Mouse (Mus musculus): ENCODE results near the gene Hcrtr1. TPM values are rescaled to one million over a fixed set of nuclear protein-coding genes. Genes with fewer than 3 reads are reported as not detected.
A peak's percentile ranks its signal among the peaks of the same experiment; 100 is the strongest.

Gene Hcrtr1
- polyA plus RNA-seq, 1 experiment from 2014 or later, result 0.49 TPM

- Histone ChIP-seq H3K4me2 (ENCODE audit: low read depth, low read length) (no peak overlapping the region), H3K9ac (ENCODE audit: low read length) (no peak overlapping the region), H3K9me3 (replicated peaks; ENCODE audit: control insufficient read depth, low read length) (no peaks in the 10 kb centered on the region), H3K27ac (ENCODE audit: low read length) (no peak overlapping the region), H3K27me3 (ENCODE audit: control insufficient read depth, insufficient read depth, low read length) (no peaks in the 10 kb centered on the region), H3K4me1 (ENCODE audit: control insufficient read depth, insufficient read depth, low read length) (peaks cover 15% of the 10 kb centered on the region), H3K4me3 (replicated peaks; ENCODE audit: low read length) (no peak overlapping the region), H3K36me3 (ENCODE audit: control insufficient read depth, insufficient read depth, low read length) (no peaks in the 10 kb centered on the region)
- WGBS, result 38% methylated on average over 4 of the region's 4 CpGs
- no peak for ATAC-seq (ENCODE audit: insufficient read depth, low FRiP score)
Observed at GRCm38 (mm10) chr4:130161349-130161748, 22.2 kb upstream of the Hcrtr1 start.

GRCm38 (mm10) chr4:130156812-130157371 lies 17.7 kb upstream of the Hcrtr1 start:
- no peak overlapping the region for H3K27ac ChIP-seq (ENCODE audit: low read length)
- no peak for ATAC-seq (ENCODE audit: insufficient read depth, low FRiP score)
- H3K9ac ChIP-seq (ENCODE audit: low read length), result no peak overlapping the region
- peaks cover 13% of the 10 kb centered on the region for H3K27me3 ChIP-seq (ENCODE audit: control insufficient read depth, insufficient read depth, low read length)
- no peak overlapping the region for H3K4me3 ChIP-seq (replicated peaks; ENCODE audit: low read length)
- H3K9me3 ChIP-seq (replicated peaks; ENCODE audit: control insufficient read depth, low read length), result 0 out of 2 replicates have a peak, but pooled peaks cover 4% of the 10 kb centered on the region
- no peaks in the 10 kb centered on the region; the same call in 1 of the 2 replicates for H3K4me1 ChIP-seq (ENCODE audit: control insufficient read depth, insufficient read depth, low read length)
- H3K36me3 ChIP-seq (ENCODE audit: control insufficient read depth, insufficient read depth, low read length), result no peaks in the 10 kb centered on the region
- no peak overlapping the region for H3K4me2 ChIP-seq (ENCODE audit: low read depth, low read length)
- WGBS, result 68% methylated on average over 12 of the region's 12 CpGs

- 79% methylated on average over 3 of the region's 3 CpGs for WGBS
- Histone ChIP-seq H3K4me3 (replicated peaks; ENCODE audit: low read length) (no peak overlapping the region), H3K36me3 (ENCODE audit: control insufficient read depth, insufficient read depth, low read length) (no peaks in the 10 kb centered on the region), H3K9ac (ENCODE audit: low read length) (no peak overlapping the region), H3K27me3 (ENCODE audit: control insufficient read depth, insufficient read depth, low read length) (peaks cover 13% of the 10 kb centered on the region), H3K9me3 (replicated peaks; ENCODE audit: control insufficient read depth, low read length) (0 out of 2 replicates have a peak, but pooled peaks cover 4% of the 10 kb centered on the region), H3K27ac (ENCODE audit: low read length) (no peak overlapping the region), H3K4me2 (ENCODE audit: low read depth, low read length) (no peak overlapping the region), H3K4me1 (ENCODE audit: control insufficient read depth, insufficient read depth, low read length) (no peaks in the 10 kb centered on the region)
- ATAC-seq (ENCODE audit: insufficient read depth, low FRiP score), result no peak
Observed at GRCm38 (mm10) chr4:130154250-130154649, 15.1 kb upstream of the Hcrtr1 start.

GRCm38 (mm10) chr4:130148405-130148804 lies 9.2 kb upstream of the Hcrtr1 start:
- Histone ChIP-seq H3K9me3 (replicated peaks; ENCODE audit: control insufficient read depth, low read length) (0 out of 2 replicates have a peak, but pooled peaks cover 5% of the 10 kb centered on the region), H3K4me1 (ENCODE audit: control insufficient read depth, insufficient read depth, low read length) (no peaks in the 10 kb centered on the region), H3K9ac (ENCODE audit: low read length) (no peak overlapping the region), H3K36me3 (ENCODE audit: control insufficient read depth, insufficient read depth, low read length) (no peaks in the 10 kb centered on the region), H3K4me3 (replicated peaks; ENCODE audit: low read length) (no peak overlapping the region), H3K27ac (ENCODE audit: low read length) (no peak overlapping the region), H3K27me3 (ENCODE audit: control insufficient read depth, insufficient read depth, low read length) (peaks cover 12% of the 10 kb centered on the region), H3K4me2 (ENCODE audit: low read depth, low read length) (no peak overlapping the region)
- 65% methylated on average over 10 of the region's 10 CpGs for WGBS
- ATAC-seq (ENCODE audit: insufficient read depth, low FRiP score), result no peak

- Histone ChIP-seq H3K4me1 (ENCODE audit: control insufficient read depth, insufficient read depth, low read length) (peaks cover 10% of the 10 kb centered on the region), H3K4me2 (ENCODE audit: low read depth, low read length) (no peak overlapping the region), H3K4me3 (replicated peaks; ENCODE audit: low read length) (no peak overlapping the region), H3K36me3 (ENCODE audit: control insufficient read depth, insufficient read depth, low read length) (no peaks in the 10 kb centered on the region), H3K9ac (ENCODE audit: low read length) (no peak overlapping the region), H3K27me3 (ENCODE audit: control insufficient read depth, insufficient read depth, low read length) (peaks cover 27% of the 10 kb centered on the region), H3K27ac (ENCODE audit: low read length) (no peak overlapping the region), H3K9me3 (replicated peaks; ENCODE audit: control insufficient read depth, low read length) (0 out of 2 replicates have a peak, but pooled peaks cover 5% of the 10 kb centered on the region)
- 40% methylated on average over 3 of the region's 3 CpGs for WGBS
- no peak for ATAC-seq (ENCODE audit: insufficient read depth, low FRiP score)
Observed at GRCm38 (mm10) chr4:130141786-130142185, 2.6 kb upstream of the Hcrtr1 start.

GRCm38 (mm10) chr4:130140992-130141402 lies 1.8 kb upstream of the Hcrtr1 start:
- ATAC-seq (ENCODE audit: insufficient read depth, low FRiP score), result no peak
- Histone ChIP-seq H3K27ac (ENCODE audit: low read length) (no peak overlapping the region), H3K4me3 (replicated peaks; ENCODE audit: low read length) (no peak overlapping the region), H3K4me2 (ENCODE audit: low read depth, low read length) (no peak overlapping the region), H3K9me3 (replicated peaks; ENCODE audit: control insufficient read depth, low read length) (0 out of 2 replicates have a peak, but pooled peaks cover 5% of the 10 kb centered on the region), H3K4me1 (ENCODE audit: control insufficient read depth, insufficient read depth, low read length) (peaks cover 10% of the 10 kb centered on the region), H3K27me3 (ENCODE audit: control insufficient read depth, insufficient read depth, low read length) (peaks cover 27% of the 10 kb centered on the region), H3K9ac (ENCODE audit: low read length) (no peak overlapping the region), H3K36me3 (ENCODE audit: control insufficient read depth, insufficient read depth, low read length) (no peaks in the 10 kb centered on the region)
- 41% methylated on average over 9 of the region's 9 CpGs for WGBS

- Histone ChIP-seq H3K4me1 (ENCODE audit: control insufficient read depth, insufficient read depth, low read length) (peaks cover 10% of the 10 kb centered on the region), H3K36me3 (ENCODE audit: control insufficient read depth, insufficient read depth, low read length) (no peaks in the 10 kb centered on the region), H3K9ac (ENCODE audit: low read length) (peak overlapping the region; percentile 46), H3K4me3 (replicated peaks; ENCODE audit: low read length) (peak overlapping the region; percentile 36), H3K27me3 (ENCODE audit: control insufficient read depth, insufficient read depth, low read length) (peaks cover 27% of the 10 kb centered on the region), H3K9me3 (replicated peaks; ENCODE audit: control insufficient read depth, low read length) (no peaks in the 10 kb centered on the region), H3K27ac (ENCODE audit: low read length) (no peak overlapping the region), H3K4me2 (ENCODE audit: low read depth, low read length) (peak overlapping the region; percentile 52)
- under 1% methylated on average over 57 of the region's 57 CpGs for WGBS
- ATAC-seq (ENCODE audit: insufficient read depth, low FRiP score), result peak; percentile 66; the same call in 1 of the 2 replicates
Observed at GRCm38 (mm10) chr4:130138441-130139213, 532 bp downstream of the Hcrtr1 start.

- Histone ChIP-seq H3K9me3 (replicated peaks; ENCODE audit: control insufficient read depth, low read length) (no peaks in the 10 kb centered on the region), H3K27ac (ENCODE audit: low read length) (no peak overlapping the region), H3K4me3 (replicated peaks; ENCODE audit: low read length) (no peak overlapping the region), H3K36me3 (ENCODE audit: control insufficient read depth, insufficient read depth, low read length) (no peaks in the 10 kb centered on the region), H3K27me3 (ENCODE audit: control insufficient read depth, insufficient read depth, low read length) (peaks cover 6% of the 10 kb centered on the region; the same call in 1 of the 2 replicates), H3K4me2 (ENCODE audit: low read depth, low read length) (no peak overlapping the region), H3K9ac (ENCODE audit: low read length) (no peak overlapping the region), H3K4me1 (ENCODE audit: control insufficient read depth, insufficient read depth, low read length) (peaks cover 11% of the 10 kb centered on the region)
- ATAC-seq (ENCODE audit: insufficient read depth, low FRiP score), result no peak
- WGBS, result 50% methylated on average over 6 of the region's 6 CpGs
Observed at GRCm38 (mm10) chr4:130133399-130133798, 5.8 kb downstream of the Hcrtr1 start.

- H3K4me1 ChIP-seq (ENCODE audit: control insufficient read depth, insufficient read depth, low read length), result peaks cover 7% of the 10 kb centered on the region; the same call in 1 of the 2 replicates
- H3K27me3 ChIP-seq (ENCODE audit: control insufficient read depth, insufficient read depth, low read length), result no peaks in the 10 kb centered on the region
- H3K9me3 ChIP-seq (replicated peaks; ENCODE audit: control insufficient read depth, low read length), result no peaks in the 10 kb centered on the region
- H3K4me2 ChIP-seq (ENCODE audit: low read depth, low read length), result no peak overlapping the region
- H3K9ac ChIP-seq (ENCODE audit: low read length), result no peak overlapping the region
- ATAC-seq (ENCODE audit: insufficient read depth, low FRiP score), result peak; percentile 7; the same call in 1 of the 2 replicates
- peak overlapping the region; percentile 78 for H3K27ac ChIP-seq (ENCODE audit: low read length)
- 86% methylated on average over 7 of the region's 7 CpGs for WGBS
- no peak overlapping the region for H3K4me3 ChIP-seq (replicated peaks; ENCODE audit: low read length)
- no peaks in the 10 kb centered on the region for H3K36me3 ChIP-seq (ENCODE audit: control insufficient read depth, insufficient read depth, low read length)
Observed at GRCm38 (mm10) chr4:130131448-130132105, 7.6 kb downstream of the Hcrtr1 start.

Data from stomach, embryonic 16.5 days (tissue).